Mouse (Mus musculus): Measurements from ENCODE around the gene Ranbp17.

DNA sequence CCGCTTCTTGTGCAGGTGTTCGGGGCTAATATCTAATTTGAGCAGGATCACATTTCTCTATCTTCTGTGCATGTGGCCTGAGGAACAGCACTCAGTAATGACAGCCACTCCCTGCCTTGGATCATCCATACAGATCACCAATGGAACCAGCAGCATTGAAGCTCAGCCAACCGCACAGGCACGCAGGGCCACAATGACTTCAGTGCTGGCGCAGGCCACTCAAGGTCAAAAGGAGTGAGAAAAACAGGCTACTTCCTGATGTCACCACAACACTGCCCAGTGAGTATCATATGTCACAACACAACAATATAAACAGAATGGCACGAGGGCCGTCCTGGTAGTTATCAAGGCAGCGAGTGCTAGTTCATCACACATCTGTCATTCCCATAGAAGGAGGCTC, 287.0 kb downstream of the Ranbp17 start:
- no peak for TF ChIP-seq POLR2A (IDR thresholded peaks at IDR 0.05; ENCODE audit: control insufficient read depth, low read depth, low read length)
- no peak for TF ChIP-seq CTCF (IDR thresholded peaks at IDR 0.05; ENCODE audit: control insufficient read depth, insufficient read depth, insufficient replicate concordance, low read depth, low read length)
